ENCODE assay signal across 8 mouse cellular contexts in genomic region chr14:50896747-50897373, GRCm38 (mm10). TPM values are rescaled to one million over a fixed set of nuclear protein-coding genes. Genes with fewer than 3 reads are reported as not detected.
DNase-seq lines count a peak whose midpoint lies in the region; ATAC-seq and TF ChIP-seq lines count a peak whose summit lies in the region.

No protein-coding gene starts in this region.

- H3K4me3 ChIP-seq in embryonic facial prominence, embryonic 14.5 days (ENCODE audit: low read depth, low read length) = peak overlapping the region; percentile 43
- H3K4me3 ChIP-seq in hindbrain, embryonic 16.5 days (ENCODE audit: low read length) = peak overlapping the region; percentile 55
- peak overlapping the region; percentile 28 for H3K4me3 ChIP-seq in liver, embryonic 16.5 days (ENCODE audit: low read depth, low read length)
- H3K4me3 ChIP-seq in small intestine, adult 2 months (ENCODE audit: low read depth, low read length) = peak overlapping the region; percentile 57

- H3K9me3 ChIP-seq in embryonic facial prominence, embryonic 14.5 days (ENCODE audit: control insufficient read depth, low read length) = no peaks in the 10 kb centered on the region
- no peaks in the 10 kb centered on the region for H3K9me3 ChIP-seq in hindbrain, embryonic 16.5 days (ENCODE audit: control insufficient read depth, low read length)
- H3K9me3 ChIP-seq in liver, embryonic 16.5 days (replicated peaks; ENCODE audit: control insufficient read depth, low read length) = no peaks in the 10 kb centered on the region

- TF ChIP-seq CTCF in Patski (IDR thresholded peaks at IDR 0.05) = no peak
- TF ChIP-seq CTCF in small intestine, adult 2 months (IDR thresholded peaks at IDR 0.05; ENCODE audit: extremely low read depth, insufficient read length, insufficient replicate concordance, low read depth, low read length) = no peak

- CTCF ChIA-PET in Patski (lab: Charles Lee) = interaction anchor here (1.0 to 1.1 kb wide), 2 partner anchors 12 to 27 kb away, joined by 3 read pairs; partner anchors contain the start of genes Apex1 and Osgep

- H3K36me3 ChIP-seq in embryonic facial prominence, embryonic 14.5 days (ENCODE audit: control insufficient read depth, insufficient read depth, low read length) = no peaks in the 10 kb centered on the region
- H3K36me3 ChIP-seq in hindbrain, embryonic 16.5 days (ENCODE audit: control insufficient read depth, insufficient read depth, low read length) = no peaks in the 10 kb centered on the region
- no peaks in the 10 kb centered on the region for H3K36me3 ChIP-seq in liver, embryonic 16.5 days (ENCODE audit: control insufficient read depth, insufficient read depth)
- no peaks in the 10 kb centered on the region for H3K36me3 ChIP-seq in small intestine, adult 2 months (ENCODE audit: control insufficient read depth, insufficient read depth, low read length)

- H3K27ac ChIP-seq in embryonic facial prominence, embryonic 14.5 days (replicated peaks; ENCODE audit: low read depth, low read length) = no peak overlapping the region
- H3K27ac ChIP-seq in hindbrain, embryonic 16.5 days (ENCODE audit: low read depth, low read length) = peak overlapping the region; percentile 26
- H3K27ac ChIP-seq in liver, embryonic 16.5 days (ENCODE audit: low read length) = peak overlapping the region; percentile 41; the same call in 1 of the 2 replicates
- peak overlapping the region; percentile 65 for H3K27ac ChIP-seq in small intestine, adult 2 months (ENCODE audit: insufficient read depth, low read depth, low read length)

- no peak for TF ChIP-seq POLR2A in small intestine, adult 2 months (IDR thresholded peaks at IDR 0.05; ENCODE audit: low read depth, low read length)

- intact Hi-C loops in heart, postnatal 25 days (cut with DNase I) = no loop called here

- 0 out of 2 replicates have a peak, but pooled peaks cover 3% of the 10 kb centered on the region for H3K4me1 ChIP-seq in embryonic facial prominence, embryonic 14.5 days (ENCODE audit: control insufficient read depth, insufficient read depth, low read length)
- H3K4me1 ChIP-seq in hindbrain, embryonic 16.5 days (ENCODE audit: control insufficient read depth, insufficient read depth, low read depth, low read length) = peaks cover 6% of the 10 kb centered on the region; the same call in 1 of the 2 replicates
- peaks cover 3% of the 10 kb centered on the region for H3K4me1 ChIP-seq in liver, embryonic 16.5 days (ENCODE audit: control insufficient read depth, low read depth, low read length)
- H3K4me1 ChIP-seq in small intestine, adult 2 months (ENCODE audit: control insufficient read depth, insufficient read depth, insufficient read length, low read length) = peaks cover 17% of the 10 kb centered on the region

- DNase-seq in heart, adult 8-10 months (ENCODE audit: low spot score) = peak; percentile 11
- no peak for DNase-seq in heart, postnatal 25 days (ENCODE audit: low spot score)
- DNase-seq in Patski (ENCODE audit: low read depth, low spot score) = no peak
- no peak for DNase-seq in embryonic facial prominence, embryonic 14.5 days (ENCODE audit: low spot score)
- DNase-seq in c-Kit-positive CD71-positive TER-119-positive erythroid progenitor cells, embryonic 14.5 days (ENCODE audit: low spot score) = no peak

- POLR2A ChIA-PET in Patski (lab: Charles Lee) = no interaction called here

- peak overlapping the region; percentile 62 for H3K9ac ChIP-seq in embryonic facial prominence, embryonic 14.5 days (ENCODE audit: low read depth, low read length)
- H3K9ac ChIP-seq in hindbrain, embryonic 16.5 days (ENCODE audit: low read depth, low read length) = peak overlapping the region; percentile 76
- H3K9ac ChIP-seq in liver, embryonic 16.5 days (ENCODE audit: low read depth, low read length) = peak overlapping the region; percentile 6

- H3K4me2 ChIP-seq in embryonic facial prominence, embryonic 14.5 days (ENCODE audit: low read depth, low read length) = peak overlapping the region; percentile 90
- H3K4me2 ChIP-seq in hindbrain, embryonic 16.5 days (ENCODE audit: low read length) = peak overlapping the region; percentile 95
- peak overlapping the region; percentile 50 for H3K4me2 ChIP-seq in liver, embryonic 16.5 days (ENCODE audit: low read depth, low read length)

- 12% methylated on average over 23 of the region's 23 CpGs for WGBS in embryonic facial prominence, embryonic 14.5 days
- WGBS in hindbrain, embryonic 16.5 days = 18% methylated on average over 23 of the region's 23 CpGs
- WGBS in liver, embryonic 16.5 days (ENCODE audit: insufficient replicate concordance) = 23% methylated on average over 23 of the region's 23 CpGs
- WGBS in small intestine, adult 2 months = 35% methylated on average over 23 of the region's 23 CpGs

- peak; percentile 8 for ATAC-seq in Patski
- ATAC-seq in embryonic facial prominence, embryonic 14.5 days (ENCODE audit: low read depth) = peak; percentile 51; the same call in 1 of the 2 replicates
- ATAC-seq in hindbrain, embryonic 16.5 days = peak; percentile 86
- ATAC-seq in liver, embryonic 16.5 days (ENCODE audit: low read depth) = no peak

- H3K27me3 ChIP-seq in Patski = no peaks in the 10 kb centered on the region
- no peaks in the 10 kb centered on the region for H3K27me3 ChIP-seq in embryonic facial prominence, embryonic 14.5 days (replicated peaks; ENCODE audit: control insufficient read depth, insufficient read depth, low read length)
- no peaks in the 10 kb centered on the region for H3K27me3 ChIP-seq in hindbrain, embryonic 16.5 days (replicated peaks; ENCODE audit: control insufficient read depth, insufficient read depth, low read length)
- H3K27me3 ChIP-seq in liver, embryonic 16.5 days (ENCODE audit: control insufficient read depth, insufficient read depth, low read depth, low read length) = peaks cover 5% of the 10 kb centered on the region; the same call in 1 of the 2 replicates
- no peaks in the 10 kb centered on the region for H3K27me3 ChIP-seq in small intestine, adult 2 months (ENCODE audit: control insufficient read depth, insufficient read depth, low read length)

- in situ Hi-C loops in Patski (cut with MboI; ENCODE audit: low pct_unique_long_range_greater_than_20kb) = no loop called here

RNA-seq across cellular contexts. Expression of gene Klhl33, which starts 0.4 kb away (rescaled TPM):
- 10 to 100 TPM; 13.4 to 33.6 (median 21.6) TPM for total RNA-seq in heart, adult 8-10 months (2022)
- 10 to 100 TPM; 21.5 to 32.5 TPM for total RNA-seq in heart, postnatal 25 days (2021)
- 0.44 TPM for polyA plus RNA-seq in Patski (2021)
- 0.21 and 0.28 TPM in 2 replicates for polyA plus RNA-seq in embryonic facial prominence, embryonic 14.5 days (2014; fragmentation: Nextera tagmentation; extraction: Ambion mirVana)
- polyA plus RNA-seq in hindbrain, embryonic 16.5 days (2015; fragmentation: Nextera tagmentation; extraction: Ambion mirVana) = 4.2 and 4.3 TPM in 2 replicates
- polyA plus RNA-seq in liver, embryonic 16.5 days (2015; fragmentation: Nextera tagmentation; extraction: Ambion mirVana) = 0.08 and 0.11 TPM in 2 replicates
- 0.29 and 1.7 TPM in 2 replicates for polyA plus RNA-seq in small intestine, adult 2 months (2012; rRNA removed)

RNA-seq across cellular contexts. Expression of gene Tep1, which starts 26.5 kb away (rescaled TPM):
- total RNA-seq in heart, adult 8-10 months (2022) = 10 to 100 TPM in 2 of 4 experiments, 1 to 10 TPM in 2; 8.0 to 12.1 (median 10.0) TPM
- 10 to 100 TPM in 1 of 2 experiments, 1 to 10 TPM in 1; 9.3 to 10.2 TPM for total RNA-seq in heart, postnatal 25 days (2021)
- polyA plus RNA-seq in Patski (2021) = 19.6 TPM
- 8.4 and 10.3 TPM in 2 replicates for polyA plus RNA-seq in embryonic facial prominence, embryonic 14.5 days (2014; fragmentation: Nextera tagmentation; extraction: Ambion mirVana)
- polyA plus RNA-seq in hindbrain, embryonic 16.5 days (2015; fragmentation: Nextera tagmentation; extraction: Ambion mirVana) = 2.9 and 3.3 TPM in 2 replicates
- 3.2 and 3.7 TPM in 2 replicates for polyA plus RNA-seq in liver, embryonic 16.5 days (2015; fragmentation: Nextera tagmentation; extraction: Ambion mirVana)
- polyA plus RNA-seq in small intestine, adult 2 months (2012; rRNA removed) = 48.1 and 105 TPM in 2 replicates

RNA-seq across cellular contexts. Expression of gene Osgep, which starts 27.8 kb away (rescaled TPM):
- 10 to 100 TPM; 53.6 to 75.8 (median 70.5) TPM for total RNA-seq in heart, adult 8-10 months (2022)
- 10 to 100 TPM; 66.1 to 70.3 TPM for total RNA-seq in heart, postnatal 25 days (2021)
- polyA plus RNA-seq in Patski (2021) = 54.3 TPM
- 138 and 153 TPM in 2 replicates for polyA plus RNA-seq in embryonic facial prominence, embryonic 14.5 days (2014; fragmentation: Nextera tagmentation; extraction: Ambion mirVana)
- polyA plus RNA-seq in hindbrain, embryonic 16.5 days (2015; fragmentation: Nextera tagmentation; extraction: Ambion mirVana) = 110 and 111 TPM in 2 replicates
- polyA plus RNA-seq in liver, embryonic 16.5 days (2015; fragmentation: Nextera tagmentation; extraction: Ambion mirVana) = 53.3 and 54.4 TPM in 2 replicates
- 65.0 and 97.3 TPM in 2 replicates for polyA plus RNA-seq in small intestine, adult 2 months (2012; rRNA removed)

RNA-seq across cellular contexts. Expression of gene Apex1, which starts 27.9 kb away (rescaled TPM):
- total RNA-seq in heart, adult 8-10 months (2022) = 10 to 100 TPM; 23.1 to 33.8 (median 26.7) TPM
- 10 to 100 TPM; 22.6 to 23.2 TPM for total RNA-seq in heart, postnatal 25 days (2021)
- polyA plus RNA-seq in Patski (2021) = 115 TPM
- polyA plus RNA-seq in embryonic facial prominence, embryonic 14.5 days (2014; fragmentation: Nextera tagmentation; extraction: Ambion mirVana) = 177 and 204 TPM in 2 replicates
- 158 and 167 TPM in 2 replicates for polyA plus RNA-seq in hindbrain, embryonic 16.5 days (2015; fragmentation: Nextera tagmentation; extraction: Ambion mirVana)
- 61.8 and 61.9 TPM in 2 replicates for polyA plus RNA-seq in liver, embryonic 16.5 days (2015; fragmentation: Nextera tagmentation; extraction: Ambion mirVana)
- 9.6 and 20.0 TPM in 2 replicates for polyA plus RNA-seq in small intestine, adult 2 months (2012; rRNA removed)

RNA-seq across cellular contexts. Expression of gene Pip4p1, which starts 33.8 kb away (rescaled TPM):
- 10 to 100 TPM; 19.3 to 24.5 (median 20.6) TPM for total RNA-seq in heart, adult 8-10 months (2022)
- 10 to 100 TPM; 21.1 to 23.6 TPM for total RNA-seq in heart, postnatal 25 days (2021)
- polyA plus RNA-seq in Patski (2021) = 71.0 TPM
- 42.0 and 54.8 TPM in 2 replicates for polyA plus RNA-seq in embryonic facial prominence, embryonic 14.5 days (2014; fragmentation: Nextera tagmentation; extraction: Ambion mirVana)
- 104 and 113 TPM in 2 replicates for polyA plus RNA-seq in hindbrain, embryonic 16.5 days (2015; fragmentation: Nextera tagmentation; extraction: Ambion mirVana)
- polyA plus RNA-seq in liver, embryonic 16.5 days (2015; fragmentation: Nextera tagmentation; extraction: Ambion mirVana) = 22.8 and 24.9 TPM in 2 replicates
- polyA plus RNA-seq in small intestine, adult 2 months (2012; rRNA removed) = 50.9 and 93.1 TPM in 2 replicates

Comparison
In these comparisons a context has a peak if more than half of its experiments do, and no peak if none do; other contexts are left out.
1. H3K9ac ChIP-seq: peak in every context shown above with its lines; median percentile 76 in hindbrain, embryonic 16.5 days; 62 in embryonic facial prominence, embryonic 14.5 days; 6 in liver, embryonic 16.5 days.